Mouse (Mus musculus): ENCODE data around the gene Pcsk2.

The Pcsk2 gene

DNA sequence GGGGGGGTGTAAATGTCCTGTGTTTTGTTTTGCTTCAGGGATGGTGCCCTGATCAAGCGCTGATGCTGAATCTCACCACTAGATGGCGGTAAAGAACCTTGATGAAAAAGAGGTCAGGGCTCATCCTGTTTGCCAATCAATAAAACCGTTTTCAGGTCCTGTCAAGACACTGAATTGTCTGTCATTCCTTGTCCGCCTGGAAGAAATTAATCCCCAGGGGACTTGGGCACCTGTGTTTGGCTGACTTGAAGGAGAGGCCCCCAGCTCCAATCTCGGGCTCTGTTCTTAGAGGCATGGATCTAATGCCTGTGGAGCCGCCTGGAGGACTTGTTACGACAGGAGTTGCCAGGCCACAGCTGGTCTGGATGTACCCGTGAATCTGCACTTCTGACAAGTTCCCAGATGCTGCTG, 291.3 kb downstream of the Pcsk2 start:
- DNase-seq (ENCODE audit: low read depth): peak; percentile 81

DNA sequence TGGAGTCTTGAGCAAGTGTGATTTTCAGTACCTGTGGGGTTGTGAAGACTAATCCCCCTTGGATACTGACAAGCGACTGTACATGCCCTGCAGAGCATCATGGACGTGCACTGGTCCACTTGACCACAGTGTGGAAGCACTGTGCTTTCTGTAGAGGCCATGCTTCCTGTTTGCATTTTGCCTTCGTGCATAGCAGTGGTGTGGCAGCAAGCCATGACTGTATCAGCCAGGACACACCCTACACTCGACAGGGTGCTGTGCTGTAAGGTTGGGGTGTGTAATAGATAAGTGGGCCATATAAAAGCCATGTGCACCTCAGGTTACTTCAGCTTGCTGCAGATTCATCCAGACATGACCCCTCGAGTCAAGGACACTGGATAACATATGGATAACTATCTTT, 292.7 kb downstream of the Pcsk2 start:
- peak; percentile 74 for DNase-seq (ENCODE audit: low read depth)

DNA sequence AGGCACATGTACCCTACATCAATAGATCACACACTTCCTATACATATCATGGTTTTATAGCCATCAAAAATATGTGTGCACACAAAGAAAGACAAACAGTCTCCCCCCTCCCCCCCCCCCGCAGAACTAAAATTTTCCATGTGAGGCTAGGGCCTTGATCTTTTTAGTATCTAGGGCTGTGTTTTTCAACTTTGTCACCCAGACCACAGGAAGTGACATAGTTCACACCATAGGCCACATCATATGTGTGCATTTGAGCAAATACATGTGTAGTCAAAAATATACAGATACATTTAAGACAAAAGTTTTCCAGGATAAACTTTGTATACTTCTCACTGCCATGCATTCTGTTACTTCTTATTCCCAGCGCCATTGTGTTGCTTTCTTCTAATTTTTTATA, 293.5 kb downstream of the Pcsk2 start:
- no peak for DNase-seq (ENCODE audit: low read depth)

DNA sequence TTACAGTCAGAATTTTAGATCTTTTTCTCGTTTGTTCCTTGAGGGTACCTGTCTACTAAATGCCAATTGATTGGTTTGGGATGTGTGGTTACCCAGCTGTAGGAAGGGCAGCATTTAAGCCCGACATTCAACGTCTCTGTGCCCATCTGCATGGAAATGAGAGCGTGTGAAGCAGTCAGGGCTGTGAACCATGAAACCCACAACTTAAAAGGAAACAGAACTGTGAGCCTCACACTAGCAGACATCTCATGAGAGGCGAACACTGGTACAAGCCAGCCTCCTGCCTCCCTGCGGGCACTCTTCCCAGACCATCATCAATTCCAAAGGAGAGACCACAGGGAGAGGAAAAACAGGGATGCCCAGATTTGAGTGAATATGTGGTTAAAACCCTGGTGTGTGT, 294.9 kb downstream of the Pcsk2 start:
- DNase-seq (ENCODE audit: low read depth): no peak

DNA sequence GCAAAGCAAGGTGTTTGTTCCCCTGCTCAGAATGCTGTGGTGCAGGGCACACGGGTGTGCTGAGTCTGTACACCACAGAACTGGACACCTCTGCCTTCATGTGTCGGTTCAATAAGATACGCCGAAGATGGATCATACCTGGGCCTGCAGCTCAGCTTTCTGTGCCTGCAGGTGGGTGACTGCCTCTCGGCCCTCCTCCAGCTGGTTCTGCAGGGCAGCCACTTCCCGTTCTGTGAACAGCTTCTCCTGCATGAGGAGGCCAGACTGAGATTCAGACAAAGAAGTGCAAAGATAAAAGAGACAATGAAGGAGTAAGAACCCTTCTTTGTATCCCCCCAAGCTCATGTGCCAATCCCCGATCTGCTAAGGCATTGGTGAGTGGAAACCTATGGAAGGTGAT, 295.6 kb downstream of the Pcsk2 start:
- DNase-seq (ENCODE audit: low read depth): no peak

DNA sequence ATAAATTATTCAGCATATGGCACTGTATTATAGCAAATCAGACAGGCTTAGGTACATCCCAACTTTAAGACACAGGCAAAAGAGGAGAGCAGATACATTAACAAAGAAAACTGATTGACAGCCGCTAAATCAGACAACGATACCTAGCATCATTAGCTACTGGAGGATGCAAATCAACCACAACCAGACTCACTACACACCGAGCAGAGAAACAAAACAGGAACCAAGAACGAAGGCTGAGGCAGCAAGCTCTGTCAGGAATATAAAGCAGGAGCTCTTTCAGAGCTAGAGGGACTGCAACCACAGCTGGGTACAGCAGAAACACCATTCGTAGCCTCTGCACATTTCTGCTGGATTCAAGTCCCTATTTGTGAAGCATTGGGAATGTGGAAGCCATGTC, 298.8 kb downstream of the Pcsk2 start:
- DNase-seq (ENCODE audit: low read depth): no peak

DNA sequence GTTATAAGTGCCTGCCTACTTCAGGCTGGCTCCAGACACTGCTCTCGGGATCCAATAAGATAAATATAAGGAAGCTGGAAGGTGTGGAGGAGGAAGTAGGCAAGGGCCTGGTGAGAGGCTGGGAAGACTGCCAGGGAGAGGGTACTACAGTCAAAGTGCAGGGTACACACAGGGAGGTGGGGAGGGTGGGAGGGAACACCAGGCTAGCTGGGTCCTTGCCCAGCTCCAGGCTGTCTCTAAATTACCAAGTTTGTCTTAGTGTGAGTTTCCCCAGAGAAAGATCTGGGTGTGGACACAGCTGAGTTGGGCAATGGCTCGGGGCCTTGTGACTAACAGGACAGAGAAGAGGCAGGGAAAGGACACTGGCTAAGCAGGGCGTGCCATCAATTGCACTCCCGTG, 300.8 kb downstream of the Pcsk2 start:
- DNase-seq (ENCODE audit: low read depth): no peak

DNA sequence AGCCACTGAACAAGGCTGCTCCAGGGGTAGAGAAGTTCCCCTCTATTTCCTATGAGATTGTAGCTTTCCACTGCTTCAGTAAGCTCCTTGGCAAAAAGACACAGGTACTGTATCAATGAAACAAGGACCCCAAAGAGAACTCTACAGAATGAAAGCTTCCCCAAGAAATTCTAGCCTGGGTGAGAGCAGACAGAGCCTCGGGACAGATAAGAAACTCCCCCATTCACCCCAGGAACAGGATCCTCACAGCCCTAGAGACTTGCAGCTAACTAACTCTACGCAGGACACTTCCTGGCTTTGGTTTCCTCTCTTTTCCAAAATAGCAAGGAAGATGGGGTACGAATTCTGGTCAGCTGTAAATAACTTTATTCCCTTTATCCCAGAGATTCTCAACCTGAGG, 301.3 kb downstream of the Pcsk2 start:
- no peak for DNase-seq (ENCODE audit: low read depth)

DNA sequence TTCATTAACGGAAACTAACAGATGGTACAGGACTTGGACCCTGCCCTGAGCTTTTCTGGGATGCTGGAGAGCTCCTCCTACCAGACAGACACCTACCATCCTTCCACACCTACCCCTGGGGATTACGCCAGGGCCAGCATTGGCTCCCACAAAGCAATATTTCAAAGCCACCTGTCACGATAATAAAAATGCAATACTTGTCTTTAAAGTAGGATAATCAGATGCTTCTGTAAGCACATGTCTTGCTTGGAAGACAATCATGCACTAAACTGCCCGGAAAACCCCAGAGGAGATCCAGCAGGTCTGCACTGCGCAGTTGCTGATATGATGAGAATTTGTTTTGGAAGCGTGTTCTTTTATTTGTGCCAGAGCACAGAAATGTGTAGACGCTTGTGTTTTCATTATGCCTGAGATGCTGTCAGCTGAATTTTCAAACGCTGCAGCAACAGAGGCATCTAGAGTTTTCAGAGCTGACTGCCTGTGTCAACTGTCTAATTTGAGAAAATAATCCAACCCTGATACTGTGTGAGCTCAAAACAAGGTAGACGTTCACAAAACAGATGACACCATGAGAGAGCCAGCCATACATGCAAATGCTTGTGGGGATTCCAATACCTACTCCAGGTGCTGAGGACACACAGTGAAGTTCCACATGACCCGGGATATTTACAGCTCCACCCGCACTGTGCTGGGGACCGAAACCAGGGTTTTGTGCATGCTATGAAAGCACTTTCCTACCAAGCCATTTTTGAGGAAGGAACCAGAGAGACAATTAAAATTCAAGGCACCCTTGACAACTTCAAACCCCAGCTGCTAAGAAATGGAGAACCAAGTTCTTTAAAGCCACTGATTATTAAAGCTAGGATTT, 305.6 kb downstream of the Pcsk2 start:
- no peak for DNase-seq (ENCODE audit: low read depth)

DNA sequence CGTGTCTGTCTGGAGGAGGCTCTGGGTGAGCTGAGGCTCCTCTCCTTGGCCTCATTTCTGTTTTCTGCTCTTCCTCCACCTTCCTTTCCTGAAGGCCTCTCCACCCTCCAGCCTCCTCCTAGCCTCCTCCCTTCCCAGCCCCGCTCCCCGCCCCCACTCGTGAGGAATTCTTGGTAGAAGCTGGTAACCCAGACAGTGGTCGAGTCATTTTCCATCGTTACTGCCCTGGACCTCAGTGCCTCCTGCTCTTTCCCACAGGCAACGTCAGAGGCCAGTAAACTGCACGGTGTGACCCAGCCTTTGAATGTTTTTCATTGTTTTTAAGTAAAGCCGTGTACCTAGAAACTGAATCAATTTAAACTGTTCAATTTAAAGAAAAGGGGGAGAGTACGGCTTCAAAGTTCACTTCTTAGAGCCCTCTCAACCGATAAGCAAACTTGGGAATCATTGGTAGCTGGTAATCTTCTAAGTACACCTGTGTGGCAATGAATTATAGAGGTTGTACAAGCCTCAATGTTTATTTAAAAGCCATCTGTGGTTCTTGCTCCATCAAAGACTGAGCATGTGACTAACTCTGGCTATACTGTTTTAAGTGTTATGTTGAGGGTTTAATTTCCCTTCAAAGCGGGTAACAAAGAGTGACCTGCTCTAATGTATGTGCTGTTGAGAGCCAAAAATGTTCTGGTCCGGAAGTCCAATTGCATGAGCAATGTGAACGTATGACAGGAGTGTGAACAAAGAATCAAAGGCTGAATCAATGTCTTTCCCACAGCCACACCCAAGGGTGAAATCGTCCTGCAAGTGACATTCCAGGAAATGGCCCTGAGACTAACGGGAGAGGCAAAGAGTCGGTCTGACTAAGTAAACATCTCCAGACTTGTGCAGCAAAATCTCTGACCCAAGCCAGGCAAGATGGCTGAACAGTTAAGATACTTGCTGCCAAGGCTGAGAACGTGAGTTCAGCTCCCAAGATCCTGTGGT, 306.6 kb downstream of the Pcsk2 start:
- DNase-seq (ENCODE audit: low read depth): no peak

DNA sequence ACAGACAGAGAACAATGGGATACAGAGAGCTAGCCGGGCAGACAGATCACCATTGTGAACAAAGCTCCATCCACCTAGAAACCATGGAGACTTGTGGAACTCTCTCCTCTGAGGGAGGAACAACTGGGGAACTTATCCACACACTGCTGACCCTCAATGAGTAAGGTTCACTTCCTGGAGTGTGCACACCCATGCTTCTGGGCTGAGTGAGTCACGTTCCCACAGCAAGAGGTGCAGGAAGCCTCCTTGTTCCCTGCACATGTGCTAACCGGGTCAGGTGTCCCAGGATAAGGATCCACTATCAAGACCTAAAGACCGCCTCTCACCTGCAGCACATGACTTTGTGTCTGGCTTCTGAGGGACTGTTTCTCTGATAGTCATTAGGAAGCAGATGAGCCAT, 307.5 kb downstream of the Pcsk2 start:
- peak; percentile 66 for DNase-seq (ENCODE audit: low read depth)

DNA sequence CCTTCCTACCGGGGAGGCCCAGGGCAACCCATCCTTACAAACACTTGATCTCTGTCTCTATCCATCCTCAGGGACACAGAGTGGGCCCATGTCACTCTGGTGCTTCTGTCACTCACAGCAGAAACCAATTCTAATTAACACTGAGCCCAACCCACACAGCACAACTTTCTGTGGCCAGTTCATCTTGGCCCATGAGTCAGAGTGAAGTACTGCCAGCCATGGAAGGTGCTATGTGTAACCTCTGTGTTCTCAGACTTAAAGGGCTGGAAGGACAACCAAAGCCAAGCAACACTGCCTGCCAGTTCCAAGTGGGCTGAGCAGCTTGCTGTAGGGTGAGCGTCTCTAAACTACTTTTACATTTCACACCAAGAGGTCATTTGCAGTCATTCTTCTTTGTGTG, 313.2 kb downstream of the Pcsk2 start:
- no peak for DNase-seq (ENCODE audit: low read depth)

DNA sequence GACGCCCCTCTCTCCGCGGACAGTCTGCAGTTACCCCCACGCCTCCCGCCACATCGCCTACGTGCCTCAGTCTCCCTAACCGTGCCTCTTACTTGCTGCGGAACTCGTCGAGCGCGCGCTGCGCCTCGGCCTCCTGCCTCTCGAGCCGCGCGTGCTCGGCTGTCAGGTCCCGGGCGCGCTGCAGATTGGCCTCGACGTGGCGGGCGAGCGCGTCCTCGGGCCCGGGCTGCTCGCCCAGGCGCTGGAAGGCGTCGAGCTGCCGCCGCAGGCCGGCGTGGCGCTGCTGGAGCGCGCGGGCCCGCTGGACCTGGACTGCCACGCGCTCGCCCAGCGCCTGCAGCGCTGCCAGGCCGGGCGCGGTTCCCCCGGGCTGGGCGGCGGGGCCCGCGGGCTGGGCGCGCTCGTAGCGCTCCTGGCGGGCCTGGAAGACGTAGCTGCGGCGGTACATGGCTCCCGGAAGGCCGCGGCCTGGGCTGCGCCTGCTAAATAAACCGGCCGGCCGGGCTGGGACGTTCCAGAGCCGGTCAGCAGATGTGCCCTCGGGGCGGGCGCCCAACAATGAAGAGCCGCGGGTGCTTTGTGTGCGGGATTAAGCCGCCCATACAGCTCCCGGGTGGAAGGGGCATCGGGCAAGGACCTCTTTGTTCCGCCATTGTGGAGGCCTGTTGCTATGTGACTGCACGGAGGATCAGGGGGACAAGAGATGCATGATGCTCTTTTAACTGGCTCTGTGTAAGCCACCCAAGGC, 316.7 kb downstream of the Pcsk2 start, which contains the start of gene Bfsp1:
Gene Bfsp1, minus strand, starts transcription at position 690 of the 748 bp plus-strand sequence.
- no peak for DNase-seq (ENCODE audit: low read depth)

DNA sequence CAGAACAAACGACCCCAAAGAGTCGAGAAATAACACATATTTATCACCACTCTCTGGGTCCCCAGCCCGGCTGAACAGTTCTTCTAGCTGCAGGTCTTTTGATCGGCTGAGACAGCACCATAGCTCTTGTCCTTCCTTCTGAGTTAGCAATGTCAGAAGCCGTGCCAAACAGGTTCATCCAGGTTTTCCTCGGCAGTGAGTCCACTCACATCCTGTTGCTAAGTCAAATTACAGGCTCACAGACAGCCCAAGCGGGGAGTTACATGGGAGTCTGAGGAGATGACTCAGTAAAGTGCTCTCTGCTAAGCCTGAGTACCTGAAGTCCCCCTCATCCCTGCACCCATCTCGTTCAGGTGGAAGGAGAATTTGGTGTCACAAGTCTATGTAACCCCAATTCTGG, 318.6 kb downstream of the Pcsk2 start:
- no peak for DNase-seq (ENCODE audit: low read depth)
